Mouse (Mus musculus) cortical plate, adult 2 months (tissue): ENCODE data around the gene Tlk1.

Source experiments
- CTCF ChIP-seq: fragments of 200-500 bp; IDR thresholded peaks from 2 replicates; pipeline ENCODE4 v1.5.1; 2011; ENCODE audit warnings: mild to moderate bottlenecking, control low read depth, low read length; ENCODE audit not compliant: insufficient read depth; ENCODE audit errors: extremely low read depth
- POLR2A ChIP-seq: fragments of 200-500 bp; IDR thresholded peaks from 2 replicates; pipeline ENCODE4 v1.6.1; 2011; ENCODE audit warnings: mild to moderate bottlenecking, low read length, control low read depth; ENCODE audit not compliant: insufficient read depth; ENCODE audit errors: extremely low read depth

DNA sequence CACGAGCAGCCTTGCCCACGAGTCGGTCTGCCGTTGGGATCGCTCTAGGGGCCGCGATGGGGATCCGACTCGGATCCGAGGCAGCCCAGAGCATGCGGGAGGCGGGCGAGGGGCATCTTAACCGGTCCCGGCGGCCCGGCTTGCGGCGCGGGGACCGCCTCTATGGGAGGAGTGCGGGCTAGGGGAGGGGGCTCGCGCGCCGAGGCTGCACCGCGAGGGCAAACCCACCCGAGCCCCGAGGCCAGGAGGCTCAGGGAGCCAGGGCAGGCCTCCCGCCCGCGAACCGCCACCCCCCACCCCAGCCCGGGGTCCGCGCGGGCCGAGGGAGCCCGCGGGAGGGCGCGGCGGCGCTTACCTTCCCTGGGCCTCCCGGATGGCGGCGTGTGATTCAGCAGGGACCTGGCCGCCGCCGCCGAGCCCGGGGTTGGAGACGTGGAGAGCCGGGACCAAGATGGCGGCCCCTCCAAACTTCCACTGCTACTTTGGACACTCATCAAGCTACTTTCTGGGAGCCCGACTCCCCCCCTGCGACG is 624 bp downstream of the Tlk1 start:
- no peak for TF ChIP-seq CTCF
- TF ChIP-seq POLR2A, result no peak
